Mouse (Mus musculus) liver, embryonic 14.5 days (tissue): ENCODE measurements around the gene Phf23. TPM values are rescaled to one million over a fixed set of nuclear protein-coding genes. Genes with fewer than 3 reads are reported as not detected.

Source experiments
- ATAC-seq: fragments of 200-750 bp; cut with Nextera tagmentation; 2 replicates; pipeline ENCODE4 v1.8.0; 2017; ENCODE audit warnings: moderate number of reproducible peaks, mild to moderate bottlenecking, moderate library complexity; ENCODE audit not compliant: insufficient read depth
- DNase-seq, 3 experiments: peaks; one replicate each; pipeline ENCODE4 v3.0.0-alpha.2; 2012 to 2013; ENCODE audit warnings: low read depth in 3 of 3, low spot score in 3 of 3
- H3K27ac ChIP-seq: fragments of 300-500 bp; sonication (generic); 2 replicates; pipeline ENCODE4 v1.5.1; 2014; ENCODE audit warnings: moderate library complexity, mild to moderate bottlenecking, control low read depth, inconsistent platforms
- H3K27me3 ChIP-seq: fragments of 300-500 bp; sonication (generic); 2 replicates; pipeline ENCODE4 v1.6.1; 2014; ENCODE audit warnings: mild to moderate bottlenecking, low read length, moderate library complexity; ENCODE audit not compliant: control insufficient read depth, insufficient read depth
- H3K36me3 ChIP-seq: fragments of 300-500 bp; sonication (generic); replicated peaks from 2 replicates; pipeline ENCODE4 v1.6.1; 2014; ENCODE audit warnings: low read depth; ENCODE audit not compliant: control insufficient read depth, insufficient read depth
- H3K4me1 ChIP-seq, 2 experiments: fragments of 200-500 bp in 1 of 2; fragments of 300-500 bp in 1 of 2; sonication (generic) in 1 of 2; replicated peaks; 2 replicates each; pipeline ENCODE4 v1.6.1; 2012 to 2014; ENCODE audit warnings: antibody characterized with exemption in 1 of 2, inconsistent platforms in 1 of 2, low read length in 1 of 2; ENCODE audit not compliant: control insufficient read depth in 2 of 2, insufficient read depth in 2 of 2
- H3K4me2 ChIP-seq: fragments of 300-500 bp; sonication (generic); 2 replicates; pipeline ENCODE4 v1.6.1; 2014; ENCODE audit warnings: low read depth, mild to moderate bottlenecking, control low read depth, moderate library complexity
- H3K4me3 ChIP-seq, 2 experiments: fragments of 200-500 bp in 1 of 2; fragments of 300-500 bp in 1 of 2; sonication (generic) in 1 of 2; 2 replicates each; pipeline ENCODE4 v1.5.1; 2012 to 2014; ENCODE audit warnings: low read depth in 2 of 2, low read length in 2 of 2, mild to moderate bottlenecking in 2 of 2, control low read depth in 1 of 2, inconsistent platforms in 1 of 2, moderate library complexity in 1 of 2; ENCODE audit not compliant: insufficient read depth in 1 of 2
- H3K9ac ChIP-seq: fragments of 300-500 bp; sonication (generic); replicated peaks from 2 replicates; pipeline ENCODE4 v1.6.1; 2014; ENCODE audit warnings: mild to moderate bottlenecking, control low read depth, moderate library complexity
- H3K9me3 ChIP-seq: fragments of 300-500 bp; sonication (generic); 2 replicates; pipeline ENCODE4 v1.6.1; 2016; ENCODE audit warnings: low read length, mixed read lengths; ENCODE audit not compliant: control insufficient read depth
- CTCF ChIP-seq: IDR thresholded peaks from 2 replicates; pipeline ENCODE4 v1.5.1; 2016; ENCODE audit warnings: antibody characterized with exemption, low read depth, control low read depth
- EP300 ChIP-seq: IDR thresholded peaks from 2 replicates; pipeline ENCODE4 v1.6.1; 2016; ENCODE audit warnings: antibody characterized with exemption, low read depth
- WGBS: fragments of 180-500 bp; shearing (Covaris S2); extraction: QIAGEN DNeasy Blood & Tissue Kit; methylation state at CpG from one replicate; pipeline ENCODE4 v1.1.7; 2014; ENCODE audit not compliant: insufficient replicate concordance; 5-methylcytosine and 5-hydroxymethylcytosine counted together
- polyA plus RNA-seq, 2 experiments: library from polyadenylated mRNA; depleted of rRNA in 1 of 2; stranded (reverse) in 1 of 2; unstranded in 1 of 2; fragments of >200 nt; fragmentation: Nextera tagmentation in 1 of 2; extraction: Ambion mirVana in 1 of 2; gene quantifications; 2 replicates each; pipeline versions ENCODE4 v1.2.1 to v1.2.3; 2012 to 2014

Gene Phf23
- polyA plus RNA-seq (2012; rRNA removed) (10.8 and 14.8 TPM in 2 replicates), polyA plus RNA-seq (2014; fragmentation: Nextera tagmentation; extraction: Ambion mirVana) (11.9 and 12.1 TPM in 2 replicates)

- Histone ChIP-seq H3K36me3 (peaks cover 40% of the 10 kb centered on the region), H3K27me3 (no peaks in the 10 kb centered on the region), H3K9me3 (no peaks in the 10 kb centered on the region), H3K4me1 (peaks cover 17 to 27% of the 10 kb centered on the region in 2 experiments), H3K9ac (peak within 1 kb of the TSS; percentile 100), H3K4me2 (peak within 1 kb of the TSS; percentile 91), H3K4me3 (peak within 1 kb of the TSS; percentile 90 to 97), H3K27ac (peak within 1 kb of the TSS; percentile 95)
- ATAC-seq: peak; percentile 76
- no peak for TF ChIP-seq EP300
- TF ChIP-seq CTCF: peak; percentile 80
- peak; percentile 98 to 99 (median 98) for DNase-seq
- under 1% methylated on average over 36 of the region's 36 CpGs for WGBS
Observed at GRCm38 (mm10) chr11:69995391-69995960, at the start of gene Phf23. TSS of gene Phf23 (plus strand) at chr11:69995777.

- Histone ChIP-seq H3K4me1 (peaks cover 20 to 27% of the 10 kb centered on the region in 2 experiments), H3K27ac (peak overlapping the region; percentile 95)
Observed at GRCm38 (mm10) chr11:69945997-69946891, 49.3 kb upstream of the Phf23 start.

GRCm38 (mm10) chr11:69947337-69948065 lies 48.1 kb upstream of the Phf23 start:
- peaks cover 20 to 27% of the 10 kb centered on the region in 2 experiments for H3K4me1 ChIP-seq

More at GRCm38 (mm10) chr11:69945997-69946891, 49.3 kb upstream of the Phf23 start:
- H3K9me3 ChIP-seq: no peaks in the 10 kb centered on the region
- ATAC-seq: peak; percentile 81
- H3K4me3 ChIP-seq: peak overlapping the region; percentile 88 to 94
- peaks cover 22% of the 10 kb centered on the region for H3K36me3 ChIP-seq
- peak; percentile 82 to 87 (median 82) for DNase-seq
- H3K4me2 ChIP-seq: peak overlapping the region; percentile 83
- H3K27me3 ChIP-seq: no peaks in the 10 kb centered on the region
- peak overlapping the region; percentile 96 for H3K9ac ChIP-seq
- TF ChIP-seq EP300 (peak; percentile 88), CTCF (no peak)
- 59% methylated on average over 18 of the region's 18 CpGs for WGBS

GRCm38 (mm10) chr11:69948066-69948762 lies 47.4 kb upstream of the Phf23 start, which contains the start of gene Slc2a4:
TSS of gene Slc2a4 (minus strand) at chr11:69948188.
- Histone ChIP-seq H3K9ac (peak within 1 kb of the TSS; percentile 96), H3K4me3 (peak within 1 kb of the TSS; percentile 88 to 94), H3K4me1 (peaks cover 20 to 27% of the 10 kb centered on the region in 2 experiments), H3K27me3 (no peaks in the 10 kb centered on the region; the same call in 1 of the 2 replicates), H3K27ac (peak within 1 kb of the TSS; percentile 95), H3K36me3 (peaks cover 22% of the 10 kb centered on the region), H3K9me3 (no peaks in the 10 kb centered on the region), H3K4me2 (peak within 1 kb of the TSS; percentile 83)
- peak; percentile 93 to 95 (median 93) for DNase-seq
- 1% methylated on average over 34 of the region's 34 CpGs for WGBS
- TF ChIP-seq CTCF (no peak), EP300 (no peak)
- ATAC-seq: peak; percentile 87

More at GRCm38 (mm10) chr11:69947337-69948065, 48.1 kb upstream of the Phf23 start:
- whole genome bisulfite sequencing: 10% methylated on average over 29 of the region's 29 CpGs
- Histone ChIP-seq H3K9me3 (no peaks in the 10 kb centered on the region), H3K9ac (peak overlapping the region; percentile 96), H3K36me3 (peaks cover 22% of the 10 kb centered on the region), H3K4me3 (peak overlapping the region; percentile 88 to 94), H3K27ac (peak overlapping the region; percentile 95), H3K27me3 (no peaks in the 10 kb centered on the region; the same call in 1 of the 2 replicates), H3K4me2 (peak overlapping the region; percentile 83)
- no peak for DNase-seq
- no peak; the same call in 1 of the 2 replicates for ATAC-seq
- TF ChIP-seq CTCF (no peak), EP300 (no peak)
